Mouse (Mus musculus) forebrain, embryonic 13.5 days (tissue): Measurements from ENCODE around the gene Zp1. TPM values are rescaled to one million over a fixed set of nuclear protein-coding genes. Genes with fewer than 3 reads are reported as not detected.

Experiments
- ATAC-seq: fragments of 200-750 bp; cut with Nextera tagmentation; 2 replicates; pipeline ENCODE4 v1.8.0; 2017
- H3K27ac ChIP-seq: fragments of 300-500 bp; sonication (generic); 2 replicates; pipeline ENCODE4 v1.5.1; 2015; ENCODE audit warnings: inconsistent platforms, mild to moderate bottlenecking, moderate library complexity
- H3K27me3 ChIP-seq: fragments of 300-500 bp; sonication (generic); 2 replicates; pipeline ENCODE4 v1.6.1; 2015; ENCODE audit warnings: mild to moderate bottlenecking, inconsistent platforms
- H3K36me3 ChIP-seq: fragments of 300-500 bp; sonication (generic); 2 replicates; pipeline ENCODE4 v1.6.1; 2015; ENCODE audit warnings: mild to moderate bottlenecking, inconsistent platforms; ENCODE audit not compliant: poor library complexity, severe bottlenecking
- H3K4me1 ChIP-seq: fragments of 300-500 bp; sonication (generic); 2 replicates; pipeline ENCODE4 v1.6.1; 2015; ENCODE audit warnings: inconsistent platforms
- H3K4me2 ChIP-seq: fragments of 300-500 bp; sonication (generic); 2 replicates; pipeline ENCODE4 v1.6.1; 2015; ENCODE audit warnings: inconsistent platforms, mild to moderate bottlenecking, moderate library complexity
- H3K4me3 ChIP-seq: fragments of 300-500 bp; sonication (generic); 2 replicates; pipeline ENCODE4 v1.5.1; 2015; ENCODE audit warnings: mild to moderate bottlenecking, inconsistent platforms
- H3K9ac ChIP-seq: fragments of 300-500 bp; sonication (generic); 2 replicates; pipeline ENCODE4 v1.6.1; 2015; ENCODE audit warnings: mild to moderate bottlenecking, inconsistent platforms
- H3K9me3 ChIP-seq: fragments of 300-500 bp; sonication (generic); replicated peaks from 2 replicates; pipeline ENCODE4 v1.6.1; 2016; ENCODE audit warnings: inconsistent platforms
- WGBS: fragments of 180-500 bp; shearing (Covaris S2); methylation state at CpG from one replicate; pipeline ENCODE4 v1.1.7; 2015; 5-methylcytosine and 5-hydroxymethylcytosine counted together
- polyA plus RNA-seq: library from polyadenylated mRNA; unstranded; fragments of >200 nt; fragmentation: Nextera tagmentation; extraction: Ambion mirVana; gene quantifications from 2 replicates; pipeline ENCODE4 v1.2.1, GENCODE M21; 2015

The Zp1 gene
- polyA plus RNA-seq, 1 experiment from 2014 or later = not detected

DNA sequence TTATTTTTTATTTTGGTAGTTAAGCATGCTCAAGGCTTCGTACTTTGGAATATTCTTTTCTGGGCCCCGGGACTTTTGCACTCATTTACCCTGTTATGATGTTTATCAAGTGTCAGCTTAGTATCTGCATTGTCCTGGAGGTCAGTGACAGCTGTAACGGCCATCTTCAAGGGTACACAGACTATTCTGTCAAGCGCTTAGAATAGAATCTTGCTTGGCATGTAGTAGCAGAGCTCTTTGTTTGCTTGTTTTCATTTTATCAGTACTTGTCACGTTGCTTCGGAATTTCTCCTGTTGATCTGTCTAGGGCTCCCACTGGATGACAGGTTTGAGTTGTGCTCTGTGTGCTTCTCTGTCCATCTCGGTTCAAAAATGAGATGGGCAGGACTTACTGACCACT, 23.6 kb downstream of the Zp1 start:
- Histone ChIP-seq H3K27ac (no peak overlapping the region), H3K4me2 (peak overlapping the region; percentile 89), H3K9me3 (no peaks in the 10 kb centered on the region), H3K36me3 (peaks cover 48% of the 10 kb centered on the region), H3K4me1 (peaks cover 23% of the 10 kb centered on the region), H3K27me3 (no peaks in the 10 kb centered on the region), H3K9ac (peak overlapping the region; percentile 94), H3K4me3 (peak overlapping the region; percentile 90)
- WGBS = 87% methylated on average over 7 of the region's 7 CpGs
- no peak for ATAC-seq

- Histone ChIP-seq H3K36me3 (peaks cover 36% of the 10 kb centered on the region), H3K4me1 (peaks cover 23% of the 10 kb centered on the region), H3K27ac (peak overlapping the region; percentile 92), H3K4me3 (peak overlapping the region; percentile 90), H3K9me3 (no peaks in the 10 kb centered on the region), H3K4me2 (peak overlapping the region; percentile 89), H3K9ac (peak overlapping the region; percentile 94), H3K27me3 (no peaks in the 10 kb centered on the region)
- WGBS = 2% methylated on average over 16 of the region's 16 CpGs
- no peak for ATAC-seq
These were observed 24.7 kb downstream of the Zp1 start for GRCm38 (mm10) chr19:10895708-10896107.

- WGBS = under 1% methylated on average over 42 of the region's 43 CpGs
- H3K4me3 ChIP-seq = peak within 1 kb of the TSS; percentile 90
- H3K9me3 ChIP-seq = no peaks in the 10 kb centered on the region
- H3K27me3 ChIP-seq = no peaks in the 10 kb centered on the region
- peak; percentile 97 for ATAC-seq
- peak within 1 kb of the TSS; percentile 92 for H3K27ac ChIP-seq
- H3K4me1 ChIP-seq = peaks cover 23% of the 10 kb centered on the region
- peak within 1 kb of the TSS; percentile 89 for H3K4me2 ChIP-seq
- H3K9ac ChIP-seq = peak within 1 kb of the TSS; percentile 94
- peaks cover 30% of the 10 kb centered on the region for H3K36me3 ChIP-seq
These were observed 25.4 kb downstream of the Zp1 start, which contains the start of gene Prpf19 for GRCm38 (mm10) chr19:10895016-10895528. TSS of gene Prpf19 (plus strand) at chr19:10895231.

- Histone ChIP-seq H3K27me3 (no peaks in the 10 kb centered on the region), H3K9me3 (no peaks in the 10 kb centered on the region), H3K27ac (no peak overlapping the region), H3K4me3 (no peak overlapping the region), H3K36me3 (peaks cover 1% of the 10 kb centered on the region; the same call in 1 of the 2 replicates), H3K9ac (no peak overlapping the region), H3K4me2 (no peak overlapping the region), H3K4me1 (peaks cover 20% of the 10 kb centered on the region)
- WGBS = 87% methylated on average over 3 of the region's 3 CpGs
- ATAC-seq = no peak
These were observed 28.2 kb downstream of the Zp1 start for GRCm38 (mm10) chr19:10892201-10892600.

- peaks cover 11% of the 10 kb centered on the region; the same call in 1 of the 2 replicates for H3K9me3 ChIP-seq
- H3K9ac ChIP-seq = peak within 1 kb of the TSS; percentile 82
- WGBS = under 1% methylated on average over 49 of the region's 49 CpGs
- H3K27ac ChIP-seq = peak within 1 kb of the TSS; percentile 97
- peaks cover 32% of the 10 kb centered on the region for H3K4me1 ChIP-seq
- peak; percentile 95 for ATAC-seq
- no peaks in the 10 kb centered on the region for H3K27me3 ChIP-seq
- peaks cover 11% of the 10 kb centered on the region; the same call in 1 of the 2 replicates for H3K36me3 ChIP-seq
- H3K4me2 ChIP-seq = peak within 1 kb of the TSS; percentile 94
- peak within 1 kb of the TSS; percentile 65 for H3K4me3 ChIP-seq
These were observed 38.8 kb downstream of the Zp1 start, which contains the start of gene Tmem109 for GRCm38 (mm10) chr19:10881426-10882154. TSS of gene Tmem109 (minus strand) at chr19:10882001.

DNA sequence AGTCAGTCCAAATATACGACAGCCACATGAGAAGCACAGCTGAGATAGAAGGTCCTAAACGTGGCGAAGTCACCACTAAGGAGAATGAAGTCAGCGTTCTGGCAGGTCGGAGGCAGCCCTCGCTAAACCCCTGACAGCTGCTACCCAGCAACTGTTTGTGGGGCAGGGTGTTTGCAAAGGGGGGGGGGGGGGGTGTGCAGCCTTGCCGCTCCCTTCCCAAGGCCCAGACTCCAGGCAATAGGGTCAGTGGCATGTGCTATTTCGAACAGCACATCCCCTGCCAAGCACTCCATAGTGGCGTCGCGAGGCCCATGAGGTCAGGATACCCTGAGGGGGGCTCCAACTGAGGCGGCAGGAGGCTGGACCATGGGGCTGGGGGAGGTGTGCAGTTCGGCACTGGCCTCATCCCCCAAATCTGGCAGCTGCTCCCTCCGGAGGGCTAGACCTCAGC, 39.4 kb downstream of the Zp1 start:
- WGBS = under 1% methylated on average over 14 of the region's 14 CpGs
- Histone ChIP-seq H3K4me1 (peaks cover 32% of the 10 kb centered on the region), H3K4me3 (peak overlapping the region; percentile 65), H3K9ac (peak overlapping the region; percentile 82), H3K4me2 (peak overlapping the region; percentile 94), H3K27ac (peak overlapping the region; percentile 97), H3K9me3 (peaks cover 11% of the 10 kb centered on the region; the same call in 1 of the 2 replicates), H3K36me3 (peaks cover 11% of the 10 kb centered on the region; the same call in 1 of the 2 replicates), H3K27me3 (no peaks in the 10 kb centered on the region)
- no peak; the same call in 1 of the 2 replicates for ATAC-seq

DNA sequence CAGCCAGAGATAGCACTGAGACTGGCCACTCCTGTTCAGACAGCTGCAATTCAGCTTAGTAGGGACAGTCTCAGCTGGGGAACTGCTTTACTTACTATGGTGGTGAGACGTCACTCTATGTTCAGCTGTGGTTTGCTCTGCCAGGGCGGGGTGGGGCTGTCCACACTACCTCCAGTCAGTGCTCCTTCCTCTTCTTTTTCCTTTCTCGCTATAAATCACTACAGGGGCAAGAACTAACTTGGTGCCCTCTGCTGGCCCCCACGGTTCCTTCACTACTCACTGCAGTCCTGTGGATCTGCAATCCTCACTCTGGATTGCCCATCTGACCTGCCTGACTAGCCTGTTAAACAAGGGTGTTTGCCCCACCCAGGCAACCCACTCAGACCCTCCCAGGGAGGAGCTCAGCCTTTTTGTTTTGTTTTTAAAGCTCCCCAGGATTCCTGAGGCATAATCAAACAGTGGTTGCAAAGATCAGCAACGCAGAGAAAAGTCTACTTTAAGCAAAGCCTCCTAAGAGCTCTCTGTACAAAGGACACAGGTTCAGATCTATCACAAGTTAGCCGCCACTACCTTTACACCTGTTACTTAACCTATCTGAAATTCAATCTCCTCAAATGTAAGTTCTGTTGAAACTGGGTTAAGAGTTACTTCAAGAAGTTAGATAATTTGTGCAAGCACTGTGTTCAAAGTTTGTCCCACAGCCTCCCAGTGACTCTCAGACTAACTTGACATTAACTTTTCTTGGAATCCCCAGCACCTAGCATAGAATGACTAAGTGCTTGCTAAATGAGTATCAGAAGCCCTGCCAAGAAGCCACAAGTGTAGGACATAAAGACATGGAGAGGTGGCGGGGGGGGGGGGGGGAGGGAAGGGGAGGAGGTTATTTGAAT, 40.1 kb downstream of the Zp1 start:
- WGBS = 42% methylated on average over 6 of the region's 7 CpGs
- no peak for ATAC-seq

GRCm38 (mm10) chr19:10878201-10878837, 42.1 kb downstream of the Zp1 start:
- Histone ChIP-seq H3K36me3 (peaks cover 22% of the 10 kb centered on the region), H3K9me3 (no peaks in the 10 kb centered on the region), H3K4me3 (no peak overlapping the region), H3K4me2 (no peak overlapping the region), H3K9ac (no peak overlapping the region), H3K27ac (no peak overlapping the region), H3K27me3 (no peaks in the 10 kb centered on the region), H3K4me1 (peaks cover 32% of the 10 kb centered on the region)
- no peak for ATAC-seq
- 96% methylated on average over 7 of the region's 7 CpGs for WGBS

More for the DNA sequence above, 40.1 kb downstream of the Zp1 start:
- Histone ChIP-seq H3K4me2 (peak overlapping the region; percentile 94), H3K27me3 (no peaks in the 10 kb centered on the region), H3K9me3 (peaks cover 8% of the 10 kb centered on the region; the same call in 1 of the 2 replicates), H3K36me3 (peaks cover 11% of the 10 kb centered on the region; the same call in 1 of the 2 replicates), H3K4me1 (peaks cover 32% of the 10 kb centered on the region), H3K9ac (peak overlapping the region; percentile 82), H3K27ac (no peak overlapping the region; the same call in 1 of the 2 replicates), H3K4me3 (peak overlapping the region; percentile 65)

DNA sequence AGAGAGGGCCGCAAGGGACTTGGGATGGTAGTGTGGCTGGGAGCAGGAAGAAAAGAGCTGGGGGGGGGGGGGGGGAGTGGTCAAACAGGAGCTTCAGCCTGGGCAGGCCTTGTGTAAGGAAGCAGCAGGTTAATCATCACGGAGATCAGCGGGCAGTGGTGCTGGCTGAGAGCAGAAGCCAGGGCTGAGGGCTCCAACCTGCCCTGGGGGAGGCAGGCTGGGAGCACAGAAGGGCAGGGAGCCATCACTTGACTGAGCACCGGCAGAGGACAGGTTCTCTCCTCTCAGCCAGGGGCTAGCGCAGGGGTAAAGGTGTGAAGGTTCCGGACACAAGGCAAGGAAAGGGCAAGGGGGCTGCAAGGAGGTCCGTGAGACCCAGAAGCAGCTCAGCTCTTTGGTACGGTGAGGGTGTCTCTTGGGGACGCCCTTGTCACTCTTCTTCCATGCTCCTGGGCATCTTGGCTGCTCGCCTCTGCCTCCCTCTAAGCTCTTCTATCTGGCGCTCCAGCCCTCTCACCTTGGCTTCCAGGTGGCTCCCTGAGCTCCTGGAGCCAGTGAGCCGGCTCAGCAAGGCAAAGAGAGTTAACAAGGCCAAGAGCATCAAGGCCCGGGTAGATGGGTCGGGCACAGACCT, 49.0 kb downstream of the Zp1 start:
- Histone ChIP-seq H3K4me1 (peaks cover 34% of the 10 kb centered on the region), H3K36me3 (peaks cover 46% of the 10 kb centered on the region), H3K27ac (no peak overlapping the region), H3K4me2 (no peak overlapping the region), H3K27me3 (no peaks in the 10 kb centered on the region), H3K9ac (no peak overlapping the region), H3K9me3 (no peaks in the 10 kb centered on the region), H3K4me3 (no peak overlapping the region)
- WGBS = 86% methylated on average over 14 of the region's 14 CpGs
- ATAC-seq = no peak

DNA sequence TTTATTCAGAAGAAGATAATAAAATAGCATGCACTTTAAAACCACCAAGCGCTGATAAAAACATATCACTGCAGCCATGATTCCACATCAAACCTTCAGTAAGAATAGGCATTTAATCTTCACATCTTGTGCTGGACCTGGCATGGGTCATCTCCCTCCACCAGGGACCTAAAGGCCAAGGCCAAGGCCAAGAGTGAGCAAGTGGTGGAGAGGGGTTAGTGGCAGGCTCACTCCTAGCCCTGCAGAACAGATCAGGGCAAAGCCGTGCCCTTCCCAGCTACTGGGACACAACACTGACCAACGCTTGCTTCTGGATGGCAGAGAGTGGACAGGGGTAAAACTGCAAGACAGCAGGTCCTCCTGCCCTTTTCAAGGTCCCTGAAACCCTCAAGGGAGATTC, 49.8 kb downstream of the Zp1 start:
- Histone ChIP-seq H3K9me3 (no peaks in the 10 kb centered on the region), H3K27ac (no peak overlapping the region; the same call in 1 of the 2 replicates), H3K4me3 (no peak overlapping the region), H3K4me1 (peaks cover 34% of the 10 kb centered on the region), H3K9ac (no peak overlapping the region), H3K36me3 (peaks cover 53% of the 10 kb centered on the region), H3K4me2 (no peak overlapping the region), H3K27me3 (no peaks in the 10 kb centered on the region)
- no peak for ATAC-seq
- WGBS = 90% methylated on average over 3 of the region's 3 CpGs
